Mouse (Mus musculus) heart, embryonic 10.5 days (tissue): ENCODE measurements around the gene Herpud1. TPM values are rescaled to one million over a fixed set of nuclear protein-coding genes. Genes with fewer than 3 reads are reported as not detected.
A peak's percentile ranks its signal among the peaks of the same experiment; 100 is the strongest.

ENCODE experiments used
- DNase-seq: peaks from one replicate; pipeline ENCODE4 v3.0.0-alpha.2; 2017; ENCODE audit warnings: low spot score
- H3K27ac ChIP-seq: fragments of 300-500 bp; sonication (generic); 2 replicates; pipeline ENCODE4 v1.5.1; 2016; ENCODE audit warnings: mild to moderate bottlenecking
- H3K27me3 ChIP-seq: fragments of 300-500 bp; sonication (generic); 2 replicates; pipeline ENCODE4 v1.6.1; 2016; ENCODE audit warnings: mild to moderate bottlenecking; ENCODE audit not compliant: poor library complexity, insufficient read depth, severe bottlenecking
- H3K36me3 ChIP-seq: fragments of 300-500 bp; sonication (generic); 2 replicates; pipeline ENCODE4 v1.6.1; 2016; ENCODE audit warnings: mild to moderate bottlenecking, moderate library complexity
- H3K4me1 ChIP-seq: fragments of 300-500 bp; sonication (generic); 2 replicates; pipeline ENCODE4 v1.6.1; 2016; ENCODE audit warnings: mild to moderate bottlenecking
- H3K4me3 ChIP-seq: fragments of 300-500 bp; sonication (generic); 2 replicates; pipeline ENCODE4 v1.5.1; 2016; ENCODE audit warnings: mild to moderate bottlenecking, moderate library complexity
- H3K9me3 ChIP-seq: fragments of 300-500 bp; sonication (generic); 2 replicates; pipeline ENCODE4 v1.6.1; 2016; ENCODE audit warnings: mild to moderate bottlenecking, moderate library complexity
- WGBS: fragments of 180-500 bp; shearing (Covaris S2); methylation state at CpG from one replicate; pipeline ENCODE4 v1.1.7; 2016; 5-methylcytosine and 5-hydroxymethylcytosine counted together
- polyA plus RNA-seq: library from polyadenylated mRNA; unstranded; fragments of >200 nt; fragmentation: Nextera tagmentation; extraction: Ambion mirVana; gene quantifications from 2 replicates; pipeline ENCODE4 v1.2.1, GENCODE M21; 2016

Herpud1 gene
- polyA plus RNA-seq, 1 experiment from 2014 or later, result 90.8 TPM

GRCm38 (mm10) chr8:94428420-94428819 lies 42.2 kb downstream of the Herpud1 start:
- 69% methylated on average over 4 of the region's 4 CpGs for WGBS
- no peak overlapping the region for H3K4me3 ChIP-seq
- H3K36me3 ChIP-seq, result no peaks in the 10 kb centered on the region
- H3K27ac ChIP-seq, result no peak overlapping the region
- H3K27me3 ChIP-seq, result peaks cover 26% of the 10 kb centered on the region
- no peak for DNase-seq
- H3K9me3 ChIP-seq, result no peaks in the 10 kb centered on the region
- 0 out of 2 replicates have a peak, but pooled peaks cover under 1% of the 10 kb centered on the region for H3K4me1 ChIP-seq

- Histone ChIP-seq H3K36me3 (no peaks in the 10 kb centered on the region), H3K4me1 (peaks cover 10% of the 10 kb centered on the region; the same call in 1 of the 2 replicates), H3K27me3 (peaks cover 36% of the 10 kb centered on the region), H3K27ac (no peak overlapping the region), H3K9me3 (no peaks in the 10 kb centered on the region), H3K4me3 (no peak overlapping the region)
- WGBS, result 77% methylated on average over 7 of the region's 7 CpGs
- DNase-seq, result no peak
Observed at GRCm38 (mm10) chr8:94429376-94429775, 43.1 kb downstream of the Herpud1 start.

- no peak overlapping the region for H3K4me3 ChIP-seq
- H3K27ac ChIP-seq, result no peak overlapping the region
- no peaks in the 10 kb centered on the region for H3K9me3 ChIP-seq
- 76% methylated on average over 3 of the region's 3 CpGs for WGBS
- H3K4me1 ChIP-seq, result peaks cover 11% of the 10 kb centered on the region; the same call in 1 of the 2 replicates
- no peak for DNase-seq
- no peaks in the 10 kb centered on the region for H3K36me3 ChIP-seq
- peaks cover 55% of the 10 kb centered on the region for H3K27me3 ChIP-seq
Observed at GRCm38 (mm10) chr8:94432212-94432611, 46.0 kb downstream of the Herpud1 start.

GRCm38 (mm10) chr8:94433981-94434466 lies 47.8 kb downstream of the Herpud1 start, which contains the start of gene Nlrc5:
Gene Nlrc5, plus strand, starts transcription at chr8:94434356.
- Histone ChIP-seq H3K4me1 (peaks cover 11% of the 10 kb centered on the region; the same call in 1 of the 2 replicates), H3K9me3 (no peaks in the 10 kb centered on the region), H3K4me3 (peak within 1 kb of the TSS; percentile 63), H3K27me3 (peaks cover 55% of the 10 kb centered on the region), H3K36me3 (no peaks in the 10 kb centered on the region), H3K27ac (peak within 1 kb of the TSS; percentile 32; the same call in 1 of the 2 replicates)
- no peak for DNase-seq
- WGBS, result 3% methylated on average over 29 of the region's 29 CpGs

- no peaks in the 10 kb centered on the region for H3K36me3 ChIP-seq
- H3K9me3 ChIP-seq, result no peaks in the 10 kb centered on the region
- WGBS, result 79% methylated on average over 3 of the region's 3 CpGs
- no peak for DNase-seq
- peaks cover 55% of the 10 kb centered on the region for H3K27me3 ChIP-seq
- H3K4me1 ChIP-seq, result peaks cover 11% of the 10 kb centered on the region; the same call in 1 of the 2 replicates
- H3K4me3 ChIP-seq, result no peak overlapping the region
- no peak overlapping the region for H3K27ac ChIP-seq
Observed at GRCm38 (mm10) chr8:94434958-94435357, 48.7 kb downstream of the Herpud1 start.

GRCm38 (mm10) chr8:94435397-94436111 lies 49.3 kb downstream of the Herpud1 start:
- H3K27ac ChIP-seq, result no peak overlapping the region
- H3K4me1 ChIP-seq, result peaks cover 11% of the 10 kb centered on the region; the same call in 1 of the 2 replicates
- H3K27me3 ChIP-seq, result peaks cover 55% of the 10 kb centered on the region
- H3K9me3 ChIP-seq, result no peaks in the 10 kb centered on the region
- H3K4me3 ChIP-seq, result no peak overlapping the region
- no peak for DNase-seq
- H3K36me3 ChIP-seq, result no peaks in the 10 kb centered on the region
- WGBS, result 81% methylated on average over 15 of the region's 15 CpGs

GRCm38 (mm10) chr8:94436112-94436572 lies 49.9 kb downstream of the Herpud1 start:
- peaks cover 51% of the 10 kb centered on the region for H3K27me3 ChIP-seq
- H3K36me3 ChIP-seq, result no peaks in the 10 kb centered on the region
- no peaks in the 10 kb centered on the region for H3K9me3 ChIP-seq
- H3K4me3 ChIP-seq, result no peak overlapping the region
- no peak for DNase-seq
- peaks cover 11% of the 10 kb centered on the region; the same call in 1 of the 2 replicates for H3K4me1 ChIP-seq
- WGBS, result 85% methylated on average over 5 of the region's 5 CpGs
- no peak overlapping the region for H3K27ac ChIP-seq

GRCm38 (mm10) chr8:94436900-94437299 lies 50.7 kb downstream of the Herpud1 start:
- WGBS, result 67% methylated on average over 3 of the region's 3 CpGs
- DNase-seq, result no peak
- Histone ChIP-seq H3K27me3 (peaks cover 44% of the 10 kb centered on the region), H3K27ac (no peak overlapping the region), H3K4me1 (peaks cover 11% of the 10 kb centered on the region; the same call in 1 of the 2 replicates), H3K4me3 (no peak overlapping the region), H3K9me3 (no peaks in the 10 kb centered on the region), H3K36me3 (no peaks in the 10 kb centered on the region)

- WGBS, result 85% methylated on average over 5 of the region's 5 CpGs
- DNase-seq, result no peak
Observed at GRCm38 (mm10) chr8:94438659-94439058, 52.4 kb downstream of the Herpud1 start.

GRCm38 (mm10) chr8:94439691-94440090 lies 53.5 kb downstream of the Herpud1 start:
- DNase-seq, result no peak

More at GRCm38 (mm10) chr8:94438659-94439058, 52.4 kb downstream of the Herpud1 start:
- Histone ChIP-seq H3K4me3 (no peak overlapping the region), H3K36me3 (no peaks in the 10 kb centered on the region), H3K27me3 (peaks cover 26% of the 10 kb centered on the region), H3K9me3 (no peaks in the 10 kb centered on the region), H3K4me1 (peaks cover 8% of the 10 kb centered on the region; the same call in 1 of the 2 replicates), H3K27ac (no peak overlapping the region)

GRCm38 (mm10) chr8:94440389-94440788 lies 54.2 kb downstream of the Herpud1 start:
- no peaks in the 10 kb centered on the region for H3K4me1 ChIP-seq
- H3K27ac ChIP-seq, result no peak overlapping the region
- H3K9me3 ChIP-seq, result no peaks in the 10 kb centered on the region
- 87% methylated on average over 1 of the region's 1 CpGs for WGBS
- H3K27me3 ChIP-seq, result peaks cover 12% of the 10 kb centered on the region
- DNase-seq, result no peak
- no peaks in the 10 kb centered on the region for H3K36me3 ChIP-seq
- H3K4me3 ChIP-seq, result no peak overlapping the region

More at GRCm38 (mm10) chr8:94439691-94440090, 53.5 kb downstream of the Herpud1 start:
- Histone ChIP-seq H3K27ac (no peak overlapping the region), H3K36me3 (no peaks in the 10 kb centered on the region), H3K4me1 (no peaks in the 10 kb centered on the region), H3K9me3 (no peaks in the 10 kb centered on the region), H3K27me3 (peaks cover 16% of the 10 kb centered on the region), H3K4me3 (no peak overlapping the region)

GRCm38 (mm10) chr8:94441686-94442085 lies 55.4 kb downstream of the Herpud1 start:
- H3K4me3 ChIP-seq, result no peak overlapping the region
- DNase-seq, result no peak
- peaks cover 7% of the 10 kb centered on the region; the same call in 1 of the 2 replicates for H3K27me3 ChIP-seq
- H3K4me1 ChIP-seq, result no peaks in the 10 kb centered on the region
- WGBS, result 76% methylated on average over 1 of the region's 1 CpGs
- H3K36me3 ChIP-seq, result no peaks in the 10 kb centered on the region
- no peak overlapping the region for H3K27ac ChIP-seq
- no peaks in the 10 kb centered on the region for H3K9me3 ChIP-seq

GRCm38 (mm10) chr8:94443153-94443552 lies 56.9 kb downstream of the Herpud1 start:
- Histone ChIP-seq H3K9me3 (no peaks in the 10 kb centered on the region), H3K27ac (no peak overlapping the region), H3K27me3 (peaks cover 7% of the 10 kb centered on the region; the same call in 1 of the 2 replicates), H3K36me3 (no peaks in the 10 kb centered on the region), H3K4me3 (no peak overlapping the region), H3K4me1 (no peaks in the 10 kb centered on the region)
- 83% methylated on average over 3 of the region's 3 CpGs for WGBS
- DNase-seq, result no peak
